Mouse (Mus musculus) leukemia stem cell, adult 10-12 weeks (primary cell): ENCODE data around the gene Retnla. TPM values are rescaled to one million over a fixed set of nuclear protein-coding genes. Genes with fewer than 3 reads are reported as not detected.

Source experiments
- polyA plus RNA-seq: library from polyadenylated mRNA; stranded (reverse); fragments of >175 nt; gene quantifications from 2 replicates; pipeline ENCODE4 v1.2.3, GENCODE M21; 2012; ENCODE audit warnings: low replicate concordance

The Retnla gene
- not detected in 2 replicates for polyA plus RNA-seq

DNA sequence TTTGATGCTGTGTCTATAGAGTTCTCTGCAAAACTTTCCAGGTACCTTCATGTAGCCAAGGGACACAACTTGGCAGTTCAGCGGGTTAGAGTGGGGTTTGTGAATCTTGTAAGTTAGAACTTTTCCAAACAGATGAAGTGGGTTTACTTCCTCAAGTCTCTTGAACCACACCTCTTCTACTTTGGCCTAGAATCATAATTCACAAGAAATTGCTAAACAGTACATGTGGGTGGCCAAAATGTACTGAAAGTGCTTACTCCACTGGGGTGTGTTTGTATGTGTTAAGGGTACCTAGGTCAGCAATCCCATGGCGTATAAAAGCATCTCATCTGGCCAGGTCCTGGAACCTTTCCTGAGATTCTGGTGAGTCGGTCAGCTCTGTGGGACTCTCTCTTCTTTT, at the start of gene Retnla:
TSS of gene Retnla (plus strand) at position 286 of the 400 bp plus-strand sequence.

DNA sequence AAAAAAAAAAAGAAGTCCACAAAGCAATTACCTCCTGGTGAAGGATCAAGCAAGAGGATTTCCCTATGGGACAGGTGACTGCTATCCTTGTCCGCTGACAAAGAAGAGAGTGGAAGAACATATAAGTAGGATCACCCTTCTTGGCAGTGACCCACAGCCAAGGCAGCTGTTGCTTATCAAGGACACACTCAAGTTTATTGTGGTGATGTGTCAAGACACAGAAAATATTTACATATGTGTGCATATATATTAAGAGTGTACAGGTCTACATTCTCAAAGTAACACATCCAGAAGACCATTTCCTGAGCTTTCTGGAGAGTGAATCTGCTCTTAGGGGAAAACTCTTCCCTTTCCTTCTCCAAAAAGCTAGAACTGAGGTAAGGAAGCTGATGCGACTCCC, 25.7 kb upstream of the Retnla start, which contains the start of gene Retnlb:
TSS of gene Retnlb (plus strand) at position 162 of the 400 bp plus-strand sequence.

GRCm38 (mm10) chr16:48872321-48872720, 30.0 kb downstream of the Retnla start, which contains the start of gene Retnlg:
Retnlg (plus strand) TSS chr16:48872621.

Other genes starting within 250 kb of the Retnla start
- 0.03 TPM in 1 of 2 replicates, not detected in the other for gene Trat1, start 70.5 kb upstream of the Retnla start, polyA plus RNA-seq
- not detected in 2 replicates for gene Retnlb, start 25.7 kb upstream of the Retnla start, polyA plus RNA-seq
- 1.0 TPM in 1 of 2 replicates, not detected in the other for gene Retnlg, start 30.1 kb downstream of the Retnla start, polyA plus RNA-seq
- 12.7 and 13.6 TPM in 2 replicates for gene Dzip3, start 151.6 kb downstream of the Retnla start, polyA plus RNA-seq
- 1.4 and 6.9 TPM in 2 replicates for gene Cip2a, start 151.6 kb downstream of the Retnla start, polyA plus RNA-seq
- 0.02 TPM in 1 of 2 replicates, not detected in the other for gene Myh15, start 214.9 kb downstream of the Retnla start, polyA plus RNA-seq